Mouse (Mus musculus) B cell, adult 2 months (primary cell): ENCODE results near the gene Gstm1.

Experiments used
- DNase-seq, 2 experiments: peaks; one replicate each; pipeline ENCODE4 v3.0.0; 2022

Gene Gstm1

DNA sequence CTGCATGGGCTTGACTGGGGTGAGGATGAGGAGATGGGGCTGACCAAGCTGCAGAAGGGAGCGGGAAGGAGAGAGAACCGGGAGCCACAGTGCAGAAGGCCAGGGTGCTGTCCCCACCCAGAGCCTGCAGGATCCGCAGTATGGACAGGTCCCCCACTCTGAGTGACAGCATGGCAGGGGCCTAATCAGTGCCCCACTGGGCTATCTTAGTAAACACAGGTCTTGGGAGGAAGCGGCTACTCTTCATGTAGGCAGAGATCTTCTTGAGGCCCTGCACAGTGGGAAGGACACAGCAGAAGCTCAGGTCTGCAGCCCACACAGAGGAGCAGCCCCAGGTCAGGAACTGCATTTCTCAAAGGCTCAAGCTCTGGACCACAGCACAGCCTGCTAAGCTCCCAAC, 53.7 kb downstream of the Gstm1 start:
- DNase-seq: no peak
